Mouse (Mus musculus) embryonic facial prominence, embryonic 10.5 days (tissue): Measurements from ENCODE around the gene Klk12. TPM values are rescaled to one million over a fixed set of nuclear protein-coding genes. Genes with fewer than 3 reads are reported as not detected.

Experiments used
- DNase-seq: peaks from one replicate; pipeline ENCODE4 v3.0.0-alpha.2; 2017; ENCODE audit warnings: low spot score
- H3K27ac ChIP-seq: fragments of 300-500 bp; sonication (generic); replicated peaks from 2 replicates; pipeline ENCODE4 v1.5.1; 2016; ENCODE audit warnings: mild to moderate bottlenecking
- H3K27me3 ChIP-seq: fragments of 300-500 bp; sonication (generic); replicated peaks from 2 replicates; pipeline ENCODE4 v1.6.1; 2016; ENCODE audit warnings: low read depth, mild to moderate bottlenecking; ENCODE audit not compliant: poor library complexity, severe bottlenecking
- H3K36me3 ChIP-seq: fragments of 300-500 bp; sonication (generic); replicated peaks from 2 replicates; pipeline ENCODE4 v1.6.1; 2016; ENCODE audit warnings: mild to moderate bottlenecking, moderate library complexity
- H3K4me1 ChIP-seq: fragments of 300-500 bp; sonication (generic); 2 replicates; pipeline ENCODE4 v1.6.1; 2016
- H3K4me3 ChIP-seq: fragments of 300-500 bp; sonication (generic); 2 replicates; pipeline ENCODE4 v1.5.1; 2016; ENCODE audit warnings: mild to moderate bottlenecking, moderate library complexity
- H3K9me3 ChIP-seq: fragments of 300-500 bp; sonication (generic); 2 replicates; pipeline ENCODE4 v1.6.1; 2016; ENCODE audit warnings: mild to moderate bottlenecking
- WGBS: fragments of 180-500 bp; shearing (Covaris S2); methylation state at CpG from one replicate; pipeline ENCODE4 v1.1.7; 2016; 5-methylcytosine and 5-hydroxymethylcytosine counted together
- polyA plus RNA-seq: library from polyadenylated mRNA; unstranded; fragments of >200 nt; fragmentation: Nextera tagmentation; extraction: Ambion mirVana; gene quantifications from 2 replicates; pipeline ENCODE4 v1.2.1, GENCODE M21; 2016

Klk12 gene
- not detected in 2 replicates for polyA plus RNA-seq

- 80% methylated on average over 4 of the region's 4 CpGs for WGBS
- Histone ChIP-seq H3K27me3 (no peaks in the 10 kb centered on the region), H3K36me3 (no peaks in the 10 kb centered on the region), H3K27ac (no peak within 1 kb of the TSS), H3K4me3 (no peak within 1 kb of the TSS), H3K4me1 (no peaks in the 10 kb centered on the region), H3K9me3 (no peaks in the 10 kb centered on the region)
- DNase-seq = no peak
These were observed at the start of gene Klk12 for GRCm38 (mm10) chr7:43768597-43768996. Gene Klk12, plus strand, starts transcription at chr7:43768897.

- WGBS = 60% methylated on average over 1 of the region's 1 CpGs
- no peaks in the 10 kb centered on the region for H3K27me3 ChIP-seq
- H3K36me3 ChIP-seq = no peaks in the 10 kb centered on the region
- no peaks in the 10 kb centered on the region for H3K9me3 ChIP-seq
- no peak for DNase-seq
- H3K4me3 ChIP-seq = no peak overlapping the region
- no peak overlapping the region for H3K27ac ChIP-seq
- H3K4me1 ChIP-seq = no peaks in the 10 kb centered on the region
These were observed 20.9 kb upstream of the Klk12 start for GRCm38 (mm10) chr7:43747788-43748187.

DNA sequence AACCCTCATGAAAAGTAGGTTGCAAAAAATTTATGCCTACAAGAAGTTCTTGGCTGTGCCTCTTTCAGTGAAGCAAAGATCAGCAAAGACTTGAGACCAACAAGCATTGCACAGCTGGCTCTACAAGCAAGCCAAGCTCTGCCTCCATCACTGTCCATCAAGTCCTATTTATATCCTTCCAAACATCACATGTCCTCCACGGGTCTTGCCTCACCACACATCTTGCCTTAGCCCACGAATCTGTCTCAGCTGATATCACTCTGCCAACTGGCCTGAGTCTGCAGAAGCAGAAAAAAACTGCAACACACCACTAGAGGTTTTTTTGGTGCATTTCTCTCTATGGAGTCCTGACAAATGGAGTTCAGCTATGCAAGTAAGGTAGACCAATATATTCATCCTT lies 15.9 kb upstream of the Klk12 start:
- DNase-seq = no peak
- H3K27ac ChIP-seq = no peak overlapping the region

DNA sequence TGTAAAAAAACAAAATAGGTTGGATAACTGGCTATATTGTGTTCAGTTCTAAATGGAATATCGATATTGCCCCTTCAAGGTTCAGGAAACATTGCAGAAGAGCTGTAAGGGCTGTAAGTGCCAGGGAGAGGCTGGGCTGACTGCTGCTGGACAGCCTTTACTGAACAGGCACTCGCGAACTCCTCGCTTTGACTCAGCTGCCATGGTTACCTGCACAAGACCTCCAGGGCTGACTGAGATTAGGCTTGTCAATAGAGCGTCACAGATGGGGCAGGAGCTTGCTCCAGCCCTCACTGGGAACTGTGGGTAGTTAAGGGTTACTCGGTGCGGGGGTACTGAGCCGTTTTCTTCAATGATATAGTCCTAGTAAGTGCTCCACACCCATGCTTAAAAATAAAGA lies 2.2 kb upstream of the Klk12 start:
- H3K9me3 ChIP-seq = no peaks in the 10 kb centered on the region
- no peak for DNase-seq
- WGBS = 54% methylated on average over 8 of the region's 8 CpGs

More for the DNA sequence above, 15.9 kb upstream of the Klk12 start:
- Histone ChIP-seq H3K4me1 (no peaks in the 10 kb centered on the region), H3K4me3 (no peak overlapping the region), H3K36me3 (no peaks in the 10 kb centered on the region), H3K9me3 (no peaks in the 10 kb centered on the region), H3K27me3 (no peaks in the 10 kb centered on the region)
- WGBS = 80% methylated on average over 2 of the region's 2 CpGs

DNA sequence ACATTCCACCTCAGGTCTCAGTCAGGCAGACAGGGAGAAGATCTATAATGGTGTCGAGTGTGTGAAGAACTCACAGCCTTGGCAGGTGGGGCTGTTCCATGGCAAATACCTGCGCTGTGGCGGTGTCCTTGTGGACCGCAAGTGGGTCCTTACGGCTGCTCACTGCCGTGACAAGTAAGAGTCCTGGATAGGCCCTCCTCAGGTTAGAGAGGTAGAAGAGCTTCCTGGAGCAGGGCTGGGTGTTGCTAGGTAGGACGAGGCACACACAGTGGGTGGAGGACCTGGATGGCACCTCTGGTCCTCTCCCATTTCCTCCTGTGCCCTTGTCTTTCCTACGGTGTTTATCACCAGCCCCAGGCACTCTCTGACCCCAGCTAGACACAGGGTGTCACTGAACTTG lies 939 bp downstream of the Klk12 start:
- no peak overlapping the region for H3K4me3 ChIP-seq
- H3K36me3 ChIP-seq = no peaks in the 10 kb centered on the region
- H3K4me1 ChIP-seq = peaks cover under 1% of the 10 kb centered on the region; the same call in 1 of the 2 replicates
- no peak for DNase-seq
- no peak overlapping the region for H3K27ac ChIP-seq
- no peaks in the 10 kb centered on the region for H3K9me3 ChIP-seq
- H3K27me3 ChIP-seq = no peaks in the 10 kb centered on the region
- 88% methylated on average over 8 of the region's 8 CpGs for WGBS

More for the DNA sequence above, 2.2 kb upstream of the Klk12 start:
- H3K4me3 ChIP-seq = no peak overlapping the region
- H3K27ac ChIP-seq = no peak overlapping the region
- H3K36me3 ChIP-seq = no peaks in the 10 kb centered on the region
- H3K4me1 ChIP-seq = no peaks in the 10 kb centered on the region
- no peaks in the 10 kb centered on the region for H3K27me3 ChIP-seq

GRCm38 (mm10) chr7:43770701-43771100 lies 2.0 kb downstream of the Klk12 start:
- no peaks in the 10 kb centered on the region for H3K36me3 ChIP-seq
- H3K9me3 ChIP-seq = no peaks in the 10 kb centered on the region
- 95% methylated on average over 10 of the region's 10 CpGs for WGBS
- DNase-seq = no peak
- H3K27ac ChIP-seq = no peak overlapping the region
- H3K27me3 ChIP-seq = no peaks in the 10 kb centered on the region
- H3K4me1 ChIP-seq = peaks cover 10% of the 10 kb centered on the region
- H3K4me3 ChIP-seq = no peak overlapping the region

DNA sequence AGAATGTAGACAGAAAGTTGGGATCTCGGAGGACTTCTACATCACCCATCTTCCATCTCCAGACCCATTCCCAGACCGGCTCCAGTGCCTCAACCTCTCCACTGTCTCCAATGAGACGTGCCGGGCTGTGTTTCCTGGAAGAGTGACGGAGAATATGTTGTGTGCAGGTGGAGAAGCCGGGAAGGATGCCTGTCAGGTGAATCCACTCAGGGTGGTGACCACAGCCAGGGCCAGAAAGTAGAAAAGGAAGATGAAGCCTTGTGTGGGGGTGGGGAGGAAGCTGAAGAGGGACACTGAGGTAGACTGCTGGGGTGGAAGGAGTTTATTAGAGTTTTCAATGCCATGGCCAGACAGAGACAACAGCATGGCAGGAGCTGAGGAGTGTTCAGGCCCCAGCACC lies 3.2 kb downstream of the Klk12 start:
- no peaks in the 10 kb centered on the region for H3K9me3 ChIP-seq
- H3K4me3 ChIP-seq = no peak overlapping the region
- no peak overlapping the region for H3K27ac ChIP-seq
- WGBS = 92% methylated on average over 6 of the region's 6 CpGs
- H3K4me1 ChIP-seq = peaks cover 10% of the 10 kb centered on the region
- H3K27me3 ChIP-seq = no peaks in the 10 kb centered on the region
- DNase-seq = no peak
- H3K36me3 ChIP-seq = no peaks in the 10 kb centered on the region

GRCm38 (mm10) chr7:43772901-43773300 lies 4.2 kb downstream of the Klk12 start:
- Histone ChIP-seq H3K36me3 (no peaks in the 10 kb centered on the region), H3K4me3 (no peak overlapping the region), H3K27ac (no peak overlapping the region), H3K9me3 (no peaks in the 10 kb centered on the region), H3K4me1 (peaks cover 10% of the 10 kb centered on the region), H3K27me3 (no peaks in the 10 kb centered on the region)
- no peak for DNase-seq
- WGBS = 77% methylated on average over 3 of the region's 3 CpGs

GRCm38 (mm10) chr7:43774364-43774763 lies 5.7 kb downstream of the Klk12 start, which contains the start of gene Klk11:
Gene Klk11, plus strand, starts transcription at chr7:43774604.
- Histone ChIP-seq H3K4me3 (no peak within 1 kb of the TSS), H3K9me3 (no peaks in the 10 kb centered on the region), H3K4me1 (peaks cover 10% of the 10 kb centered on the region), H3K27me3 (no peaks in the 10 kb centered on the region), H3K36me3 (no peaks in the 10 kb centered on the region), H3K27ac (peak within 1 kb of the TSS; percentile 71)
- no peak for DNase-seq
- 85% methylated on average over 5 of the region's 5 CpGs for WGBS

GRCm38 (mm10) chr7:43774802-43775201 lies 6.1 kb downstream of the Klk12 start:
- Histone ChIP-seq H3K9me3 (no peaks in the 10 kb centered on the region), H3K4me1 (peaks cover 10% of the 10 kb centered on the region), H3K36me3 (no peaks in the 10 kb centered on the region), H3K4me3 (no peak overlapping the region), H3K27me3 (no peaks in the 10 kb centered on the region), H3K27ac (peak overlapping the region; percentile 71)
- WGBS = 51% methylated on average over 6 of the region's 6 CpGs
- no peak for DNase-seq

DNA sequence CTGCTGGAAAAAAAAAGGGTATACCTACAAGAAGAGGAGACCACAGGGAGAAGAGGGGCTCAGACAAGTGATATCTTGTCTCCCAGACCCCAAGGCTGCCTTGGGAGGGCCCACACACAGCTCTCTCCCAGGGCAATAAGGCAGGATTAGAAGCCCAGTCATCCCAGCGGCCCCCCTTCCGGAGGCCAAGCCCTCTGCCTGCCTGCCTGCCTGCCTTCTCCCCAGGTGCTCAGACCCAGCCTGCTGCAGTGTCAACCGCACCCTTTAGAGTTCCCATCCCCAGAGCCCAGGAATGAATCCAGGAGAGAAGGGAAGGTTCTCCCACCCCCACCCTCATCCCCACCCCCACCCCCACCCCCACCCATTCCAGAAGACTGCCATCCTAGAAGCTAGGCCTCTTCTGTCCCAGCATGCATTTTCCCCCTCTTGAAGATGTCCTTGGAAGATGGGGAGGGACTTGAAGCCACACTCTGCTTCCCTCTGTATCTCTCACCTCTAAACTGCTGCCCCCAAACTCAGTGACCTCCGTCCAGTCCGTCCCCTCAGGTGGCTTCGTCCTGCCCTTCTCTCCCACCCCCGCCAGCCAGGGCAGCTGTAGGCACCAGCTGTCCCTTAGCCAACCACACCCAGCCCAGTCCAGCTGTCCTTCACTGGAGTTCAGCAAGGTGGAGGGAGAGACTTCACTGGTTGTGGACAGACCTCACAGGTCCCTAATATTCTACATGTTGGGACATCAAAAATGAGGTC lies 6.8 kb downstream of the Klk12 start:
- Histone ChIP-seq H3K4me1 (peaks cover 10% of the 10 kb centered on the region), H3K27me3 (no peaks in the 10 kb centered on the region), H3K4me3 (no peak overlapping the region), H3K9me3 (no peaks in the 10 kb centered on the region), H3K36me3 (no peaks in the 10 kb centered on the region), H3K27ac (peak overlapping the region; percentile 71)
- WGBS = 38% methylated on average over 7 of the region's 7 CpGs
- no peak for DNase-seq

GRCm38 (mm10) chr7:43776506-43776905 lies 7.8 kb downstream of the Klk12 start:
- WGBS = 81% methylated on average over 5 of the region's 5 CpGs
- H3K27ac ChIP-seq = no peak overlapping the region
- peaks cover 10% of the 10 kb centered on the region for H3K4me1 ChIP-seq
- H3K36me3 ChIP-seq = no peaks in the 10 kb centered on the region
- H3K27me3 ChIP-seq = no peaks in the 10 kb centered on the region
- no peak overlapping the region for H3K4me3 ChIP-seq
- no peaks in the 10 kb centered on the region for H3K9me3 ChIP-seq
- DNase-seq = no peak

DNA sequence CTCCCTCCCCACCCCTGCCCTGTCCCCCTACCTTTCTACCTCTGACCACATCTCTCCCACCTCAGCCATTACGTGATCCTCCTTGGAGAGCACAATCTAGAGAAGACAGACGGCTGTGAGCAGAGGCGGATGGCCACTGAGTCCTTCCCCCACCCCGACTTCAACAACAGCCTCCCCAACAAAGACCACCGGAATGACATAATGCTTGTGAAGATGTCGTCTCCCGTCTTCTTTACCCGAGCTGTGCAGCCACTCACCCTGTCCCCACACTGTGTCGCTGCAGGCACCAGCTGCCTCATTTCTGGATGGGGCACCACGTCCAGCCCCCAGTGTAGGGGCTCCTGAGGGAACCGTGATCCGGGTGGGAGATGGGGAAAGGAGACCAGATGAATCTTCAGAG lies 8.7 kb downstream of the Klk12 start:
- Histone ChIP-seq H3K9me3 (no peaks in the 10 kb centered on the region), H3K4me3 (no peak overlapping the region), H3K4me1 (peaks cover 10% of the 10 kb centered on the region), H3K36me3 (no peaks in the 10 kb centered on the region), H3K27ac (no peak overlapping the region), H3K27me3 (no peaks in the 10 kb centered on the region)
- no peak for DNase-seq
- 86% methylated on average over 12 of the region's 12 CpGs for whole genome bisulfite sequencing
